Mouse (Mus musculus) hindbrain, embryonic 12.5 days (tissue): ENCODE measurements around the gene Gse1. TPM values are rescaled to one million over a fixed set of nuclear protein-coding genes. Genes with fewer than 3 reads are reported as not detected.
A peak's percentile ranks its signal among the peaks of the same experiment; 100 is the strongest.

Experiments
- ATAC-seq: fragments of 200-750 bp; cut with Nextera tagmentation; 2 replicates; pipeline ENCODE4 v1.8.0; 2017; ENCODE audit warnings: moderate TSS enrichment; ENCODE audit not compliant: low FRiP score
- H3K27ac ChIP-seq: fragments of 300-500 bp; sonication (generic); 2 replicates; pipeline ENCODE4 v1.5.1; 2016; ENCODE audit warnings: mild to moderate bottlenecking
- H3K27me3 ChIP-seq: fragments of 300-500 bp; sonication (generic); 2 replicates; pipeline ENCODE4 v1.6.1; 2016; ENCODE audit warnings: mild to moderate bottlenecking
- H3K36me3 ChIP-seq: fragments of 300-500 bp; sonication (generic); 2 replicates; pipeline ENCODE4 v1.6.1; 2016; ENCODE audit warnings: mild to moderate bottlenecking
- H3K4me1 ChIP-seq: fragments of 300-500 bp; sonication (generic); 2 replicates; pipeline ENCODE4 v1.6.1; 2016
- H3K4me2 ChIP-seq: fragments of 300-500 bp; sonication (generic); replicated peaks from 2 replicates; pipeline ENCODE4 v1.6.1; 2016; ENCODE audit warnings: mild to moderate bottlenecking
- H3K4me3 ChIP-seq: fragments of 300-500 bp; sonication (generic); 2 replicates; pipeline ENCODE4 v1.5.1; 2016; ENCODE audit warnings: mild to moderate bottlenecking
- H3K9ac ChIP-seq: fragments of 300-500 bp; sonication (generic); 2 replicates; pipeline ENCODE4 v1.6.1; 2016; ENCODE audit warnings: mild to moderate bottlenecking, moderate library complexity
- H3K9me3 ChIP-seq: fragments of 300-500 bp; sonication (generic); replicated peaks from 2 replicates; pipeline ENCODE4 v1.6.1; 2016; ENCODE audit warnings: mild to moderate bottlenecking
- WGBS: fragments of 180-500 bp; shearing (Covaris S2); methylation state at CpG from one replicate; pipeline ENCODE4 v1.1.7; 2016; 5-methylcytosine and 5-hydroxymethylcytosine counted together
- polyA plus RNA-seq: library from polyadenylated mRNA; unstranded; fragments of >200 nt; fragmentation: Nextera tagmentation; extraction: Ambion mirVana; gene quantifications from 2 replicates; pipeline ENCODE4 v1.2.1, GENCODE M21; 2016

Gene Gse1
- polyA plus RNA-seq, 1 experiment from 2014 or later: 24.0 TPM

- peaks cover 10% of the 10 kb centered on the region; the same call in 1 of the 2 replicates for H3K27me3 ChIP-seq
- no peak for ATAC-seq
- H3K4me3 ChIP-seq: no peak overlapping the region
- WGBS: 2% methylated on average over 4 of the region's 6 CpGs
- peaks cover 99% of the 10 kb centered on the region for H3K4me1 ChIP-seq
- H3K27ac ChIP-seq: peak overlapping the region; percentile 78
- H3K9ac ChIP-seq: no peak overlapping the region
- H3K4me2 ChIP-seq: peak overlapping the region; percentile 41
- no peaks in the 10 kb centered on the region for H3K36me3 ChIP-seq
- H3K9me3 ChIP-seq: no peaks in the 10 kb centered on the region
These were observed 281.8 kb downstream of the Gse1 start for GRCm38 (mm10) chr8:120510035-120510416.

- Histone ChIP-seq H3K36me3 (no peaks in the 10 kb centered on the region), H3K27me3 (peaks cover 10% of the 10 kb centered on the region; the same call in 1 of the 2 replicates), H3K4me2 (0 out of 2 replicates have a peak overlapping the region, but pooled peaks have one; percentile 15), H3K9me3 (no peaks in the 10 kb centered on the region), H3K27ac (peak overlapping the region; percentile 60), H3K9ac (peak overlapping the region; percentile 15), H3K4me1 (peaks cover 99% of the 10 kb centered on the region), H3K4me3 (no peak overlapping the region)
- no peak for ATAC-seq
- WGBS: 22% methylated on average over 5 of the region's 5 CpGs
These were observed 282.7 kb downstream of the Gse1 start for GRCm38 (mm10) chr8:120510863-120511457.

GRCm38 (mm10) chr8:120511737-120512136, 283.5 kb downstream of the Gse1 start:
- WGBS: 32% methylated on average over 8 of the region's 8 CpGs
- ATAC-seq: no peak
- Histone ChIP-seq H3K4me2 (0 out of 2 replicates have a peak overlapping the region, but pooled peaks have one; percentile 13), H3K27ac (peak overlapping the region; percentile 50), H3K4me3 (no peak overlapping the region), H3K9ac (peak overlapping the region; percentile 13; the same call in 1 of the 2 replicates), H3K27me3 (peaks cover 7% of the 10 kb centered on the region; the same call in 1 of the 2 replicates), H3K4me1 (peaks cover 99% of the 10 kb centered on the region), H3K36me3 (no peaks in the 10 kb centered on the region), H3K9me3 (no peaks in the 10 kb centered on the region)

GRCm38 (mm10) chr8:120512326-120512725, 284.1 kb downstream of the Gse1 start:
- H3K36me3 ChIP-seq: no peaks in the 10 kb centered on the region
- H3K9me3 ChIP-seq: no peaks in the 10 kb centered on the region
- ATAC-seq: no peak
- H3K27ac ChIP-seq: peak overlapping the region; percentile 50
- H3K9ac ChIP-seq: peak overlapping the region; percentile 13; the same call in 1 of the 2 replicates
- 0 out of 2 replicates have a peak overlapping the region, but pooled peaks have one; percentile 13 for H3K4me2 ChIP-seq
- H3K4me1 ChIP-seq: peaks cover 100% of the 10 kb centered on the region
- 21% methylated on average over 11 of the region's 11 CpGs for WGBS
- peaks cover 7% of the 10 kb centered on the region; the same call in 1 of the 2 replicates for H3K27me3 ChIP-seq
- H3K4me3 ChIP-seq: no peak overlapping the region

- Histone ChIP-seq H3K36me3 (no peaks in the 10 kb centered on the region), H3K4me2 (peak overlapping the region; percentile 32; the same call in 1 of the 2 replicates), H3K4me3 (no peak overlapping the region), H3K27ac (peak overlapping the region; percentile 94), H3K4me1 (peaks cover 100% of the 10 kb centered on the region), H3K9me3 (no peaks in the 10 kb centered on the region), H3K9ac (peak overlapping the region; percentile 56), H3K27me3 (peaks cover 7% of the 10 kb centered on the region; the same call in 1 of the 2 replicates)
- ATAC-seq: no peak
- WGBS: 27% methylated on average over 6 of the region's 6 CpGs
These were observed 284.9 kb downstream of the Gse1 start for GRCm38 (mm10) chr8:120513145-120513544.

- H3K27ac ChIP-seq: peak overlapping the region; percentile 94
- peaks cover 7% of the 10 kb centered on the region; the same call in 1 of the 2 replicates for H3K27me3 ChIP-seq
- no peaks in the 10 kb centered on the region for H3K9me3 ChIP-seq
- no peaks in the 10 kb centered on the region for H3K36me3 ChIP-seq
- WGBS: 9% methylated on average over 26 of the region's 26 CpGs
- peak overlapping the region; percentile 32 for H3K4me2 ChIP-seq
- H3K4me3 ChIP-seq: no peak overlapping the region
- ATAC-seq: peak; percentile 33
- H3K4me1 ChIP-seq: peaks cover 100% of the 10 kb centered on the region
- peak overlapping the region; percentile 56 for H3K9ac ChIP-seq
These were observed 285.6 kb downstream of the Gse1 start for GRCm38 (mm10) chr8:120513638-120514461.

GRCm38 (mm10) chr8:120515214-120515613, 287.0 kb downstream of the Gse1 start:
- H3K9ac ChIP-seq: no peak overlapping the region
- peaks cover 100% of the 10 kb centered on the region for H3K4me1 ChIP-seq
- H3K36me3 ChIP-seq: no peaks in the 10 kb centered on the region
- no peak for ATAC-seq
- no peak overlapping the region for H3K4me3 ChIP-seq
- H3K27ac ChIP-seq: no peak overlapping the region; the same call in 1 of the 2 replicates
- WGBS: 95% methylated on average over 2 of the region's 2 CpGs
- no peaks in the 10 kb centered on the region for H3K9me3 ChIP-seq
- peaks cover 7% of the 10 kb centered on the region; the same call in 1 of the 2 replicates for H3K27me3 ChIP-seq
- no peak overlapping the region for H3K4me2 ChIP-seq

- peaks cover 5% of the 10 kb centered on the region; the same call in 1 of the 2 replicates for H3K27me3 ChIP-seq
- H3K27ac ChIP-seq: peak overlapping the region; percentile 74
- 86% methylated on average over 6 of the region's 6 CpGs for WGBS
These were observed 287.4 kb downstream of the Gse1 start for GRCm38 (mm10) chr8:120515650-120516049.

GRCm38 (mm10) chr8:120516182-120516755, 288.0 kb downstream of the Gse1 start:
- Histone ChIP-seq H3K27me3 (no peaks in the 10 kb centered on the region), H3K9ac (0 out of 2 replicates have a peak overlapping the region, but pooled peaks have one; percentile 23), H3K27ac (peak overlapping the region; percentile 74), H3K4me1 (peaks cover 100% of the 10 kb centered on the region), H3K36me3 (no peaks in the 10 kb centered on the region), H3K4me2 (peak overlapping the region; percentile 13; the same call in 1 of the 2 replicates), H3K4me3 (no peak overlapping the region), H3K9me3 (no peaks in the 10 kb centered on the region)
- WGBS: 7% methylated on average over 12 of the region's 12 CpGs
- ATAC-seq: no peak

More at GRCm38 (mm10) chr8:120515650-120516049, 287.4 kb downstream of the Gse1 start:
- H3K9ac ChIP-seq: no peak overlapping the region
- no peak for ATAC-seq
- no peaks in the 10 kb centered on the region for H3K9me3 ChIP-seq
- H3K4me2 ChIP-seq: no peak overlapping the region
- peaks cover 100% of the 10 kb centered on the region for H3K4me1 ChIP-seq
- H3K4me3 ChIP-seq: no peak overlapping the region
- no peaks in the 10 kb centered on the region for H3K36me3 ChIP-seq

GRCm38 (mm10) chr8:120517666-120518410, 289.6 kb downstream of the Gse1 start:
- no peak overlapping the region for H3K9ac ChIP-seq

GRCm38 (mm10) chr8:120518736-120519534, 290.7 kb downstream of the Gse1 start:
- Histone ChIP-seq H3K4me1 (peaks cover 99% of the 10 kb centered on the region), H3K36me3 (no peaks in the 10 kb centered on the region), H3K9me3 (no peaks in the 10 kb centered on the region), H3K4me3 (no peak overlapping the region), H3K27me3 (no peaks in the 10 kb centered on the region), H3K4me2 (no peak overlapping the region), H3K9ac (no peak overlapping the region), H3K27ac (peak overlapping the region; percentile 74)
- 62% methylated on average over 14 of the region's 14 CpGs for WGBS
- no peak for ATAC-seq

More at GRCm38 (mm10) chr8:120517666-120518410, 289.6 kb downstream of the Gse1 start:
- Histone ChIP-seq H3K4me1 (peaks cover 99% of the 10 kb centered on the region), H3K27ac (peak overlapping the region; percentile 74), H3K4me3 (no peak overlapping the region), H3K36me3 (no peaks in the 10 kb centered on the region), H3K27me3 (no peaks in the 10 kb centered on the region), H3K4me2 (0 out of 2 replicates have a peak overlapping the region, but pooled peaks have one; percentile 13), H3K9me3 (no peaks in the 10 kb centered on the region)
- ATAC-seq: no peak
- 35% methylated on average over 11 of the region's 11 CpGs for WGBS
